Mouse (Mus musculus) liver, embryonic 14 days (tissue): Measurements from ENCODE around the gene Isg20l2. TPM values are rescaled to one million over a fixed set of nuclear protein-coding genes. Genes with fewer than 3 reads are reported as not detected.

ENCODE experiments used
- polyA plus RNA-seq: library from polyadenylated mRNA; depleted of rRNA; stranded (reverse); fragments of >200 nt; gene quantifications from 2 replicates; pipeline ENCODE4 v1.2.3, GENCODE M21; 2012; rRNA removed

The Isg20l2 gene
- 12.8 and 16.7 TPM in 2 replicates for polyA plus RNA-seq

GRCm38 (mm10) chr3:87930078-87930795 lies at the start of gene Isg20l2, which contains the start of gene Rrnad1:
Gene Isg20l2, plus strand, starts transcription at chr3:87930314.
Gene Rrnad1, minus strand, starts transcription at chr3:87930717.

GRCm38 (mm10) chr3:87885281-87886003 lies 44.7 kb upstream of the Isg20l2 start, which contains the start of gene Prcc:
Gene Prcc, minus strand, starts transcription at chr3:87885608.

GRCm38 (mm10) chr3:87905880-87906485 lies 24.1 kb upstream of the Isg20l2 start, which contains the start of gene Hdgf:
Gene Hdgf, plus strand, starts transcription at chr3:87906321.

DNA sequence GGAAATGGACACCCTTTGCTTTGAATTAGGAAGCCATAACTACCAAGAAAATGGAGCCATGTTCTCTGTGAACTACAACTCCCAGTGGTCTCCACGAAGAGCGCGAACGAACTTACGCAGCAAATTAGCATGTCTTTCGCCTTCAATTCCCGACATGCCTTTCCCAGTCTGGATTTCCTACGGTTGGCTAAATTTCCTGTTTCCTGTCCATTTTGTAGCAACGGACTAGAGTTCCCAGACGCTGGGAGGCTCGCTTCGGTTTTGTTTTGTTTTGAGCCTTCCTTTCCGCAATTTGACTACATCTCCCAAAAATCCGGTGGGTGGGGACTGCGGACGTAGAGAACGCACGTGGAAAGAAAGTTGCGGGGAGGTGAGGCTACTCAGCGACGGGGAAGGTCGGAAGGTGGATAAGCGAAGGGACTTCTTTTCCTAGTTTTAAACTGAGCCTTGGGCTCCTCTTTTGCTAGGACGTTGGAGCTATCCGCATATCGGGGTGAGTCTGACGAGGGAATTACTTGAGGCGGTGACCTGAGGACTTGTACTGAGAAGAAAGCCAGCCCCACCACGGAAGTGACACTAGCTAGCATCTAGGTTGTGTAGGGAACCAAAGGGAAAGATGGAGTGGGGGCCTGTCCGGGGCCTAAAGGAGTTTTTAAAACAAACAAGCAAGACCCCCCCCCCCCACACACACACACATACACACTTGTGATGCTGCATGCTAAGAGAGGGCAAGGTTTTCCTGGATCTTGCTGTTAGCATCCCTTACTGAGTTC lies 10.6 kb upstream of the Isg20l2 start, which contains the start of gene Mrpl24:
Mrpl24 (plus strand) TSS at position 171 of the 773 bp plus-strand sequence.

DNA sequence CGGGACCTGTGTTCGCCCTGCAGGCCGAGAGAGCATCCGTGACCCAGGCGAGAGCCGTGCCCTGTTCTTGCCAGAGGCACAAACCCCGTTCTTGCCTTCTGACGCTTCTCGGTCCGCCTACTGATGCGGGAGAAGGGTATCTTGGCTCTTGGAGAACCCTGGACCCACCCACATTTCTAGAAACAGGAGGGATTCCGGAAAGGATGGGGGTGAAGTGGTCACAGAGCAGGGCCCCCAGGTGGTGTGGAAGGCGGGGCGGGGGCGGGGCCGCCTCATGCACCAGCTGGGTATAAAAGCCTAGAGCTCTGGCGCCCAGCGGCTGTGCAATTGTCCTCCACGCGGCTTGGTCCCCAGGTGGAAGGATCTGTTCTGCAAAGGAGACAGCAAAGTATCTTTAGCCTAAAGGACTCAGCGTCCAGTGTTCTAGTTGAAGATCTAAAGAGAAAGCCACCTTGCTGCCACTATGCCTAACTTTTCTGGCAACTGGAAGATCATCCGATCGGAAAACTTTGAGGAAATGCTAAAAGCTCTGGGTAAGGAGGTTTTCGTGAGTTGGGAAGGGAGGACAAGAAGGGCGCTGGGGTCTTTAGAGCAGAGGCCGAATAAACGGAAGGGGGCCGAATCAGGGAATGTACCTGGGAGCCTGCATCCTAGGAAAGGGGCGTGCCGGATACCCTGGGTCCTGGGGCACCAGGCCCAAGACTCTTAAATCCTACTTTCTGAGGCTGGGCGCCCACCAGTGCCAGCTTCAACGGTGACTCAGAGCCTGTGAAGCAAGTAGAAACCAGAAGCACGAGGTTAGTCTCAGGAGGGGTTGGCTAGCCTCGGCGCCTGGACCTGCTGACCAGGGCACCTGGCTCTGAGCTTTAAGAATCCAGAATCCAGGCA lies 18.5 kb downstream of the Isg20l2 start, which contains the start of gene Crabp2:
Crabp2 (plus strand) TSS at position 289 of the 888 bp plus-strand sequence.

DNA sequence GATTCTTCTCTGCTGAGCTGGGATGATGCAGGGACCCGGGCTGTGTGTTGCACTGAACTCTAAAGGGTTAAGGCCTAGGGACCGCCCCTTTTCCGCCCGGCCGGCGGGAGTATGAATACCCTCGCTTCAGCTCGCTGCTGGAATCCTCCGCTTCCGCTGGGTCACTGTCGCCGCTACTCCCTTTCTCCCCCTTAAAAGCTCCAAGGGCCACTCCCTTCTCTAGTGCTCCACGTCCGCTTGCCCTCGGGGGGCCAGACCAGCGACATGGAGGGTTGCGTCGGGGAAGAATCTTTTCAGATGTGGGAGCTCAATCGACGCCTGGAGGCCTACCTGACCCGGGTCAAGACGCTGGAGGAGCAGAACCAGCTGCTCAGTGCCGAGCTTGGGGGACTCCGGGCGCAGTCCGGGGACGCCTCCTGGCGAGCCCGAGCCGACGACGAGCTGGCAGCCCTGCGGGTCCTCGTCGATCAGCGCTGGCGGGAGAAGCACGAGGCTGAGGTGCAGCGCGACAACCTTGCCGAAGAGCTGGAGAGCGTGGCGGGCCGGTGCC lies 40.9 kb downstream of the Isg20l2 start, which contains the start of gene Nes:
Nes (plus strand) TSS at position 140 of the 550 bp plus-strand sequence.

Other genes starting within 250 kb of the Isg20l2 start
- 0.08 and 0.10 TPM in 2 replicates for gene Lrrc71, start 181.7 kb upstream of the Isg20l2 start, polyA plus RNA-seq
- gene Ntrk1, start 135.2 kb upstream of the Isg20l2 start, polyA plus RNA-seq, result 0.09 TPM in 2 replicates
- 0.02 and 0.05 TPM in 2 replicates for gene Insrr, start 133.4 kb upstream of the Isg20l2 start, polyA plus RNA-seq
- gene Pear1, start 106.0 kb upstream of the Isg20l2 start, polyA plus RNA-seq, result 4.1 and 5.0 TPM in 2 replicates
- 0.05 and 0.09 TPM in 2 replicates for gene Sh2d2a, start 83.6 kb upstream of the Isg20l2 start, polyA plus RNA-seq
- 15.3 and 16.8 TPM in 2 replicates for gene Prcc, start 44.7 kb upstream of the Isg20l2 start, polyA plus RNA-seq
- 182 and 186 TPM in 2 replicates for gene Hdgf, start 24.0 kb upstream of the Isg20l2 start, polyA plus RNA-seq
- gene Mrpl24, start 10.8 kb upstream of the Isg20l2 start, polyA plus RNA-seq, result 56.6 and 60.1 TPM in 2 replicates
- gene Rrnad1, start 403 bp downstream of the Isg20l2 start, polyA plus RNA-seq, result 8.5 and 8.9 TPM in 2 replicates
- gene Crabp2, start 18.4 kb downstream of the Isg20l2 start, polyA plus RNA-seq, result 0.09 and 0.93 TPM in 2 replicates
- 1.1 and 1.8 TPM in 2 replicates for gene Nes, start 40.8 kb downstream of the Isg20l2 start, polyA plus RNA-seq
- 0.01 TPM in 1 of 2 replicates, not detected in the other for gene Bcan, start 69.9 kb downstream of the Isg20l2 start, polyA plus RNA-seq
- not detected in 2 replicates for gene Hapln2, start 97.3 kb downstream of the Isg20l2 start, polyA plus RNA-seq
- gene Gpatch4, start 112.8 kb downstream of the Isg20l2 start, polyA plus RNA-seq, result 13.5 and 14.6 TPM in 2 replicates
- 22.7 and 25.6 TPM in 2 replicates for gene Naxe, start 128.2 kb downstream of the Isg20l2 start, polyA plus RNA-seq
- gene Ttc24, start 148.0 kb downstream of the Isg20l2 start, polyA plus RNA-seq, result not detected in 2 replicates
- 7.0 and 8.7 TPM in 2 replicates for gene Iqgap3, start 151.7 kb downstream of the Isg20l2 start, polyA plus RNA-seq
- 8.7 and 10.4 TPM in 2 replicates for gene Mef2d, start 212.1 kb downstream of the Isg20l2 start, polyA plus RNA-seq